Mouse (Mus musculus): ENCODE data around the gene Rsad1. TPM values are rescaled to one million over a fixed set of nuclear protein-coding genes. Genes with fewer than 3 reads are reported as not detected.

Gene Rsad1
- 14.3 and 16.7 TPM in 2 replicates for polyA plus RNA-seq (2012; rRNA removed)

DNA sequence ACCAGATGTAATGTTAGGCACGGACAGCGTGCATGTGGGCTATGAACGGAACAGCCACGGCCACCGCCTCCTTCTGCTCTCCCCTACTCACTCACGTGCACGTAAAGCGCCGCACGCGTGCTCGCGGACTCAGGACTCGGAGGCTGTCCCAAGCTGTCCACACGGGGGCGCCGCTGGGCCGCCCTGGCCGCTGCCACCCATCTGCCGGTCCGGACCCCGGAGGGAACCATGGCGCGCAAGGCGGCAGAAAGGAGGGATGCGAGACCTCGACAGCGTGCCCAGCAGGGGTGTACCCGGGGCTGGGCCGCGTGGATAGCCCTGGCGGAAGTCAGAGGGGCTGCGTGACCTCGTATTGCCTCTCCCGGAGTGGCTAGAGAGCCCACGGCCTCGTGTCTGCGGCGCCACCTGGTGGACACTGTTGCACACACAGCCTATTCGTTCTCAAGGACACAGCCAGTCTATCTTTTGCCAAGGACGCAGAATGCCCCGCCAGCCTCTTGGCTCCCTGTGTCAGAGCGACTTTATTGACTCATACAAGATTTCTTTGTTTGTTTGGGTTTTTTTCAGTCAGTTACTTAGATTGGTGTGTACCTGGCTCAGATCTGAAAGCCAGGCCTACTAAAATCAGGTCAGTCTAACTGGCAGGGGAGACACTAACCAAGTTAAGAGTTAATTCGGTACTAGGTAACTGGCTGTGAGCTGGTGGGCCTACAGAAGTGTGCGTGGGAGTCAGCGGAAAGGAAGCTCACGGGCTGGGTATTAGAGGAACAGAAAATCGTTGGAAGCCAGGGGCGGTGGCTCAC is at the start of gene Rsad1:
Rsad1 (minus strand) TSS at position 368 of the 803 bp plus-strand sequence.
- DNase-seq (ENCODE audit: low spot score), result peak; percentile 98

DNA sequence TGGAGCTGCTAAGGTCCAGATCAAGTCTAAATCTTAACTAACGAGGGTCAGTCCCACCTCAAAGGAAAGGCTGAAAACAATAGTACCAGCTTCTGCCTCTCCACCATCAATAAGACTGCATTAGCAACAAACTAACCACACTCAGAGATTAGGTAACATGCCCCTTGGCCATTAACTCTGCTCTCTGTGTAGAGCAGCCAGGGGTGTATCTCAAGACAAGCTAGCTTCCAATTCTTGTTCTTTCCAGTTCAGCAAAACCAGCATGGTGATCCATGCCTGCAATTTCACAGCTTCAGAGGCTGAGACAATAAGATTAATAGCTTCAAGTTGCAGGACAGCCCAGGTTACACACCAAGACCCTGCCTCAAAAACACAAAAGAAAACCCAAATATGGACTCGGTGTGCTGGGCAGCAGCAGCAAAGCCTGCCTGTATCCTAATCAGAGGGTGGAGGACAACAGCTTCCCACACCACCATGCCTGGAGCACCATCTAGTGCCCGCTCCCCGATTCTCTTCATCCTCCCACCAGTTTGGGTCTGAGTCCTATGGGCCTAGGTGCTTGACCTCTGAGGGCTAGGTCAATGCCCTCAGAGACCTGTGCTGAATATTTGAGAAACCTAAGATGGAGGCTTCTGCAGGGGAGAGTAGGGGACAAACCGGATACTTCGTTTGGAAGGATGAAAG is 49.5 kb upstream of the Rsad1 start:
- no peak for DNase-seq (ENCODE audit: low spot score)

DNA sequence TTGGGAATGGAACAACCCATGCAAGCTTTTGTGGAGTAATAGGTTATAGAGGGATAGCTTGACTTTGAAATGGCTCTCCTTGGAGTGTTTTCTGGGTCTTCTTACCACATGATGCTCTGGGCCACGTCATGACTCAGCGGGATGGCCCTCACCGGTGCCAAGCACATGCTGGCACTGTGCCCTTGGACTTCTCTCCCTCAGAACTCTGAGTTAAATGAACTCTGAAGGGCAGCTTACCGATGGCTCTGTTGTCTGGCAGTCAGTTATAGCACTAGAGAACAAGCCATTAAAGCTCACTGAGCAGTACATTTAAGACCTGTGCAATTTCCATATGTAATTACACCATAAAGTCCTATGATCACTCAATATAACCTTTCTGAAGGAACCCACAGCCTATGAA is 48.3 kb upstream of the Rsad1 start:
- DNase-seq (ENCODE audit: low spot score), result no peak

DNA sequence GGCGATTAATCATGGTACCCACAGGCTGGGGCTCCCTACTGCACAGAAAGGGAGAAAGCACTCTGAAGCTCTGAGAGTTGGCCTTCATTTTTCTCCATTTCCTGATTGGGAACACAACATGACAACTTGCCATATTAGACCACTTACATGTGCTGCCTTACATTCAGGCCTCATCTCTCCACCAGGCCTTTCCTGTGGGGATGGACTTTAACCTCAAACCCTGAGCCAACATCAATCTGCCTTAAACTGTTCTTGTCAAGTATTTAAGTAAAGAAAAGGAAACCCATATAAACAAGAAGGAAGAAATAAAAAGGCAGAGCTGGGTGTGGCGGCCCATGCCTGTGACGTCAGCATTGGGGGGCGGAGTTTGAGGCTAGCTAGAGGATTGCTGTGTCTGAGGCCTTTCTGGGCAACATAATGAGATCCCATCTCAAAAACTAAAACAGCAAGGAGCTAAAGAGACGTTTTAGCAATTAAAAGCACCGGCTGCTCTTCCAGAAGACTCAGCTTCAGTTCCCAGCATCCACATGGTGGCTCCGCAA is 47.3 kb upstream of the Rsad1 start:
- DNase-seq (ENCODE audit: low spot score), result no peak

DNA sequence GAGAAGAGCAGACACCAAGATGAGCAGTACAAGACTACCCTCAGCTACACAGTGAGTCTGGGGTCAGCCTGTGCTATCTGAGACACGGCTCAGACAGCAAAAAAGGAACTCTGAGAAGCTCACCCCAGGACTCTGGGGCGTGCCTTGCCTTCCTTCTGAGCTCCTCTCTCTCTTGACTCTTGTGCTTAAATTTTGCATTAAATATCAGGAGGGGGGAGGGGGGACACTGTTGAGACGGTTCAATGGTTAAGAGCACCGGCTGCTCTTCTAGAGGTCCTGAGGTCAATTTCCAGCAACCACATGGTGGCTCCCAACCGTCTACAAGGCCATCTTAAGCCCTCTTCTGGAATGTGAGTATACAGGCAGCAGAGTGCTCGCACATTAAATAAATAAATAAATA is 38.5 kb upstream of the Rsad1 start:
- no peak for DNase-seq (ENCODE audit: low spot score)

DNA sequence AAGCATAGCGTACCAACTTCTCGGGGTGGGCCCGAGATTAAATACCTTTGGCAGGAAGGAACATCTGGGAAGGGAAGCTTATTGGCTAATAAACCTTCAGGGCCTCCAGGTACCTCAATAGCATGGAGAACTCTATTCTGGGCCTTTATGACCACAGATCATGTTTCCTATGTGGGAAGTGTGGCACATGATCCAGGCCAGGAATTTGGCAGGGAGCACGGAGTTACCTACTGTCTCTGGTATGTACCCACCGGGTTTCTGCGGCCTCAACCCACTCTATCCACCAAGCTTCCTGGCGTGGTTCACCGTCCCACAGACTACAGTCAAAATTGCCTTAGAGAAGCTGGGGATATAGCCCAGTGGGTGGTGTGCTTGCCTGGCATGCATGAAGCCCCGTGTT is 36.0 kb upstream of the Rsad1 start:
- DNase-seq (ENCODE audit: low spot score), result no peak

DNA sequence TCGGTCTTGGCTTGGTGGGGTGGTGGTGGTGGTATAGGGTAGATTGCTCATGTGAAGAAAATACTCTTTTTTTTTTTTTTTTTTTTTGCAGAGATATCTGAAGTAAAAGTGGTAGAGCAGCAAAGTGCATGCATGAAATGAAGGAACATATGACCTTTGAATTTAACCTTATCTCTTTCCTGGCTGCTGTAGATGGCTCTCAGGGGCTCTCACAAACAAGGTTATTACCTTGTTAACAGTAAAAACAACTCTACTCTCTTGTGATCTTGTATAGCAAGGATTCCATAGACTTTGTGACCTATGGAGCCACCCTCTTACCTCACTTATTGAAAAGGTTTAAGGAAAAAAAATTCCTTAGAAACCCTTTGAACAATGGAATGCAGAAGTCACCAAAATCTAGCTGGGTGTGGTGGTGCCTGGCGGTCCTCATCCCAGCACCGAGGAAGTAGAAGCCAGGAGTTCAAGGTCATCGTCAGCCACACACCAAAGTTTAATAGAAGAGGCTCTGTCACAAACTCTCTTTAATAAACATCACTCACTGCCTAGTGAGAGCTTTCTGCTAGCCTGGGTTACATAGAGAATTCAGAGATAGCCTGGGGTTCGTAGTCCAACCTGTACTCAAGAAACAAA is 31.2 kb upstream of the Rsad1 start:
- DNase-seq (ENCODE audit: low spot score), result no peak

DNA sequence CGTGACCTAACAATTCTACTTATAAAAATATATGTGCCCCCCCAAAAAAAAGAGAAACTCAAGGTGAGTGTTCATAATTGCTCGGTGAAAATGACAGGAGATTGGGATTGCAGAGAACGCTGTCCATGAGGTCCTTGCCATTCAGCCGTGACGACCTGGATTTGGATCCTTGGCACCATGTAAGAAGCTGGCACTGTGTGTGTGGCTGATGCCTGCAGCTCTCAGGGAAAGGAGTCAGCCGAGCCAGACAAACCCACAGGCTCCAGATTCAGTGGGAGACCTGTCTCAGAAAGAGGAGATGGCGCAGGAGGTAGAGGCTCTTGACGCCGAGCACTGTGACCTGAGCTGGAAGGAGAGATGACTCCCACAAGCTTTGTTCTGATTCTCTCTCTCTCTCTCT is 27.3 kb upstream of the Rsad1 start:
- DNase-seq (ENCODE audit: low spot score), result no peak

DNA sequence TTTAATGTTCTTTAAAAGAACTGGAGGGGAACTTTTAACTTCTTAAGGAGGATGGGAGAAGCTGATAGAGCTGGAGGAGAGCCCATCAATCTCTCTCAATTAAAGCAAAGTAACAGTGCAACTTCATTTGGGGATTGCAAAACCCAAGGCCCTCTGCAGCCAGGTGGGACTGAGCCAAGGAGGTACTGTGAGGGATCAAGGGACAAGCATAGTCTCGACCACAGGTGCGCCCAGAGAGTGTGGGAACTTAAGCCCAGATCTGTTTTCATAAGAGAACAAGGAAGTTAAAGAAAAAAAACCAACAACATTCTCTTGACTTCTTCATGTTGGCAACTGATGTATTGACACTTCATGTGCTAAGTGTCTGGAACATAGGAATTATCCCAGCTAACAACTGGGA is 26.0 kb upstream of the Rsad1 start:
- no peak for DNase-seq (ENCODE audit: low spot score)

DNA sequence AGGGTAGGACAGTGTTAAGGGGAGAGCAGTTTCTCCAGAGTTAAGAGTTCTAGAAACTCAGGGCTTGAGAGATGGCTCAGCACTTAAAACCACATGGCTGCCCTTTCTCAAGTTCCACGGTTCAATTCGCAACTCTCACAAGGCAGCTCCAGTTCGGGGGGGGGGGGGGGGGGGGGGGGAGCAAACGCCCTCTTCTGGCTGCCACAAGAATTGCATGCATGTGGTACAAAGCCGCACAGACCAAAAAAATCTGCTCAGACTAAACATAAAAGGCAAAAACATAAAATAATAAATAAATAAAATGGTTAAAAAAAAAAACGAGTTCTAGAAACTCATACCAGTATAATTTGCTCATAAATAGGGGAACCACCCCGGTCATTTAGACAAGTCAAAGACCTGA is 25.5 kb upstream of the Rsad1 start:
- DNase-seq (ENCODE audit: low spot score), result no peak

DNA sequence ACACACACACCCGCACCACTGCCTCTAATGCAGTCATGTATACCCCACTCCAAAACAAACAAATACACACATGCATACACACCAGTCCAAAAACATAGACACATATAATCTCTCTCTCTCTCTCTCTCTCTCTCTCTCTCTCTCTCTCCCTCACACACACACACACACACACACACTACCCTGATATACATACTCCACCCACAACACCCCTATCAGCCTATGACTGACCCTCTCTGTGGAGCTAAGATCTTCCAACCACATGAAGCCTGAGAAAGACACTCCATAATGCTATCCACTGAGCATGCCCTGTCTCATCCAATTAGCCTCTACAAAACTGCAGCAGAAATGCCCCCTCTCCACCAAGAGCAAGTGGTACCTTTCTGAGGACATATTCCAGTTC is 22.8 kb upstream of the Rsad1 start:
- DNase-seq (ENCODE audit: low spot score), result no peak

DNA sequence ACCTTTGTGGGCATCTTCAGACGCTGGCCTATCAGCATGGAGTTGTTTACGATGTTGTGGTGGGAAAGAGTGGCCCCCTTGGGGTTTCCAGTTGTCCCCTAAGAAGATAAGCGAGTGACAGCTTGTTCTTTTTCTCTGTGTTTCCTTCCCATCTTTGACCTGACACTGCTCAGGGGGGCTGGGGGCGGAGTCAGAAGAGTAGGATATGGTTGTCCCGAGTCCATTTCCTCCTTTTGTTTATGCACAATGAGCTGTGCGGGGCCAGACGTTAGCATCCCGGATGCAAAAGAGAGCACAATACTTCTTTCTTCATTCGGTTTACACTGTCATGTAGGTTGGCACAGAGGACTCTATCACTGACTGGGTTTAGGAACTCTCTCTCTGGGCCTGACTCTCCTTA is 21.6 kb upstream of the Rsad1 start:
- DNase-seq (ENCODE audit: low spot score), result no peak

DNA sequence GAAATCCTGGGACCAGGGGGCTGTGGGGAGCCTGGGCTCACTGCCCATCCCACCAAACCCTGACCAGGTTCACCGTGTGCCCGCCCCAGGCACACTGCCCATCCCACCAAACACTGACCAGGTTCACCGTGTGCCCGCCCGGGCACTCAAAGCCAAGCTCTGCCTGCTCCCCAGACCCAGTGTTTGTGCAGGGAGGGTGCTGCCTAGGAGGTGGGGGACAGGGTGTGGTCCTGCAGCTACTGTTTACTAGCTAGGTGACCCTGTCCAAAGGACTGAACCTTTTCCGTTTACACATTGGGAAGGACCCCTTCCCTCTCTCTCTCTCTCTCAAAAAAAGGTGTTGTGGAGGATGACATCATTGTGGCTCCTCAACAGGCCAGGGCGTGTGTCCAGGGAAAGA is 18.3 kb upstream of the Rsad1 start:
- no peak for DNase-seq (ENCODE audit: low spot score)

DNA sequence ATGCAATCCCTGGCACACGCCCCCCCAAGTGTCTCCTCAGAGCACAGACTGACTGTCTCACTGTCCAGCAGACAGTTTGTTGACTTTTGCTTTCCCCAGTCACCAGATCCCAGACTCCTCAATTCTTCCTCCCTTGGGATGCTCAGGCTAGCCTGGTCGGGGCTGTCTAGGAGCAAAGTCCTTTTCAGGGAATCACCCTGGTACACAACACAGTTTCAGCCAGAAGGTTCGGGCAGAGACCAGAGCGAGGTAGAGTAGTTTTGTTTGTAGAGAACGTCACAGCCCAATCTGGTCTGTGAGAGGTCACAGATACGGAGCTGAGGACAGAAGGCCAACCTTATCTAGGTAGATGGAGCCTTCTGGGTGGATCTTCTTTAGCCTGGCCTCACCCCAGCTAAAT is 17.5 kb upstream of the Rsad1 start:
- DNase-seq (ENCODE audit: low spot score), result no peak

DNA sequence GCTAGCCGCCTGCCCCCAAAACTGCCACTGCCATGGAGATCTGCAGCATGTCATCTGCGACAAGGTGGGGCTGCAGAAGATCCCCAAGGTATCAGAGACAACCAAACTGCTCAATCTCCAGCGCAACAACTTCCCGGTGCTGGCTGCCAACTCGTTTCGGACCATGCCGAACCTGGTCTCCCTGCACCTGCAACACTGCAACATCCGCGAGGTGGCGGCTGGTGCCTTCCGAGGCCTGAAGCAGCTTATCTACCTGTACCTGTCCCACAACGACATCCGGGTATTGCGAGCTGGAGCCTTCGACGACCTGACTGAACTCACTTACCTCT is 16.1 kb upstream of the Rsad1 start:
- DNase-seq (ENCODE audit: low spot score), result no peak

DNA sequence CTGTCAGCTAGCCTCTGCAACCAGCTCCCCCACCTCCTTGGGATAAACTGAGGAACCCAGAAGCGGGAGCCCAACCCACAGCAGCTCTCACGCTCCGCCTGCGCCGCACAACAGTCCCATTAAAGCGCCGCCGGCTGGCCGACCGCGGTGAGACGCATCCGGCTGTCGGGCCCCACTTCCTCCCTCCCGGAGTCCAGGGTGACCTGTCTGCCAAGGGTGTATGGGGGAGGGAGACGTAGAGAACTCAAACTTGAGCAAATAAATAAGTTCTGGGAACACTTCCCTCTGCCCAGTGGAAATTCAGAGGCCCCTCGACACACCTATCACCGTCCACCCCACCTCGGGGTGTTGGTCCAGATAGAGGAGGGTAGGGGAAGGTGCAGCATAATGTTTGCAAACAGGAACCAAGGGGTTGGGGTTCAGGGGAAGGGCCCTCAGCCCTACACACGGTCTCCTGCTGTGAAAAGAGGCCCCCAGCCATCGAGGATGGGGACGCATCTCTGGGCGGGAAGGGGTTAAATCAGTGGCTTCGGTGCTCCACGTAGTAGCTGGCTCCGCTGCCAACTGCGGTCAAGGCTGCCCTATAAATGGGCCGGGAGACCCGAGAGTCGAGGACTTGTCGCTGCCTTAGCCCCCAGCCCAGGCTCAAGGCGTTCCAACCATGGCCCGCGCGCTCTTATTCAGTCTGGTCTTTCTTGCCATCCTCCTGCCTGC is 15.5 kb upstream of the Rsad1 start, which contains the start of gene Chad:
Chad (plus strand) TSS at position 611 of the 714 bp plus-strand sequence.
- no peak for DNase-seq (ENCODE audit: low spot score)

DNA sequence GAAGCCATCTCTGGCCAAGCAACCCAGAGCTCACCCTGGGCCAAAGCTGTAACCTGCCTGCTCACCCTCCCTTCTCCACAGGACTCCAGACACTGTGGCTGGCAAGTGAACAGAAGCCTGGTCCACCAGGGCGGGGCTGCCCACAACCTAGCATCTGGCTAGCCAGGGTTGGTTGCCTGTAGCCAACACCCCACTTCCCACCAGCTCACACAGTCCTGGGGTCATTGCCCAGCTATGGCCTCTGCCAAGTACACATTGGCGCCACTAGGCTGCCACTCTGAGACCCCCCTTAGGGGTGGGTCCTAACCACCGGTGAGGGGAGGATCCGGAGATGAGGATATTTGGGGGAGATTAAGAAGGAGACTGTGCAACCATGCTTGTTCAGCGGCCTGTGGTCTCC is 14.8 kb upstream of the Rsad1 start:
- no peak for DNase-seq (ENCODE audit: low spot score)

DNA sequence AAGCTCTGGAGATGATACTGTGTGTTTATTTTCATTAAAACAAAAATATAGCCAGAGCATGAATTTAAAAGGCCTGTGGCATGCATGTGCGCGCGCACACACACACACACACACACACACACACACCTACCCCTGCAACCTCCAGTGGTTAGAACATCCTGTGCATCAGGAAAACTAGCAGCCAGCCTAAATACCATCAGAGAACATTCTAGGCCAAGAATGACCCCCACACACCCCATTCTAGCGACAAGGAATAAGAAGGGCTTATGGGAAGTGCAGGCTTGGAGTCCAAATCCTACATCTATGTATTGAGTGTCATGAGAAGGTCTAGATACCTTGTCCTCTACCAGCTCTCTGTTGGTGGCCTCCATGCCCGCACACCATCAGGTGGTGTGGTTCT is 14.3 kb upstream of the Rsad1 start:
- no peak for DNase-seq (ENCODE audit: low spot score)

DNA sequence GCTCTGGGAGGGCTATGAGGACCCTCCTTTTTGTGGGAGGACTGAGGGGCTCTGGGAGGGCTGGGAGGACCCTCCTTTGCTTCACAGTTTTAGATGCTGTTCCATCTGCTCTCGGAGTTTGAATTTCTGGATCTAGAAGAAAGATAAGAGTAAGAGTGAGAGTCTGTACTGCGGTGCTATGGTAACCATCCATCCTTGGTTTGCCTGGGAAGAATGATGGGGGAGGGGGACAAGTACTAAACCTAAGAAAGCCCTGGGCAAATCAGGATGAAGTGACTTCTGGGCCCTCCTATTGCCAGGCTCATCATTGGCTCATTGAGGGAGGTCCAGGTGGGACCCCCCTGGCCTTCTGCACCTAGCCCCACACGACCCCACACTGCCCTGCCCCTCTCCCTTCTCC is 9.2 kb upstream of the Rsad1 start:
- no peak for DNase-seq (ENCODE audit: low spot score)

DNA sequence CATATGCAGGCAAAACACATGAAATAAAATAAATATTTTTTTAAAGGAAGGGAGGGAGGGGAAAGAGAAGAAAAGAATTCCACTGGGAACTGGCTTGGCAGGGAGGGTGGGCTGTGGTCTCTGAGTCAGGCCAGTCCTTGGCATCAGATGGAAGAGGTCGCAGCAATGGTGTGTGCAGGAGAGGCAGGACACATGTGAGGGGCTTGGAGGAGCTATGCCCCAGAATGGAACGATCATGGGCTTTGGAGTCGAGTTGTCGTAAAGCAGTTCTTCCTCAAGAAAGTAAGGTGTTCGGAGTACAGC is 1.3 kb upstream of the Rsad1 start:
- no peak for DNase-seq (ENCODE audit: low spot score)

DNA sequence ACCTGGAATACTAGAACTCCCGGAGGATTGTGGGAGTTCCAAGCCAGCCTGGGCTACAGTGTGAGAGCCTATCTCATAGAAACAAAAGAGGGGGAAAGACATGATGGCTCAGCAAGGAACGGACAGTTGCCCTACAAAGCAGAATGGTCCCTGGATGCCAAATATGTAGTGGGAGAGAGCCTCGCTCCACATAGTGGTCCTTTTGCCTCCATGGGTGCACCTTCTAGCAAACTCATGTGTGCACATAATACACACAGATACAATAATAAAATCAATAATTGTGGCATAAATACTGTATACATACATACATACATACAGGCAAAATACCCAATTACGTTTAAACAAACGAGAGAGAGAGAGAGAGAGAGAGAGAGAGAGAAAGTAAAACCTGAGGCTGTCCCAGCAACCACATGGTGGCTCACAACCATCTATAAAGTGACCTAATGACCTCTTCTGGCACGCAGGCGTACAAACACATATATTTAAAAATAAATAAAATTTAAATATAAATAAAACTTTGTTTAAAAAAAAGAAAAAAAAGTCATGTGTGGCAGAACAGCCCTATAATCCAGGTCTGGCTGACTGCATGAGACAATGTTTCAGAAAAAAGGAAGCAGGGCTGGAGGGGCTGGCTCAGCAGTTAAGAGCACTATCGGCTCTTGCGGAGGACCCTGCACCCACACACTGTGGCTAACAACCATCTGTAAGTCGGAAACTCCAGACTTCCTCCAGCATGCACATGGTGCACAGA is 811 bp upstream of the Rsad1 start:
- no peak for DNase-seq (ENCODE audit: low spot score)
